Mouse (Mus musculus) olfactory bulb, adult 2 months (tissue): Measurements from ENCODE around the gene Cyth3.

Source experiments
- CTCF ChIP-seq: fragments of 200-500 bp; IDR thresholded peaks from 2 replicates; pipeline ENCODE4 v1.5.1; 2012; ENCODE audit warnings: low read depth, mild to moderate bottlenecking, low read length, moderate library complexity; ENCODE audit not compliant: insufficient read depth
- POLR2A ChIP-seq: fragments of 200-500 bp; IDR thresholded peaks from 2 replicates; pipeline ENCODE4 v1.6.1; 2012; ENCODE audit warnings: mild to moderate bottlenecking, low read depth, low read length, moderate library complexity; ENCODE audit not compliant: insufficient read depth

GRCm38 (mm10) chr5:143696323-143696722 lies 74.1 kb downstream of the Cyth3 start:
- TF ChIP-seq POLR2A (no peak), CTCF (peak; percentile 29; the same call in 1 of the 2 replicates)
